Mouse (Mus musculus): ENCODE results near the gene Slc5a10.
A peak's percentile ranks its signal among the peaks of the same experiment; 100 is the strongest.

Gene Slc5a10

DNA sequence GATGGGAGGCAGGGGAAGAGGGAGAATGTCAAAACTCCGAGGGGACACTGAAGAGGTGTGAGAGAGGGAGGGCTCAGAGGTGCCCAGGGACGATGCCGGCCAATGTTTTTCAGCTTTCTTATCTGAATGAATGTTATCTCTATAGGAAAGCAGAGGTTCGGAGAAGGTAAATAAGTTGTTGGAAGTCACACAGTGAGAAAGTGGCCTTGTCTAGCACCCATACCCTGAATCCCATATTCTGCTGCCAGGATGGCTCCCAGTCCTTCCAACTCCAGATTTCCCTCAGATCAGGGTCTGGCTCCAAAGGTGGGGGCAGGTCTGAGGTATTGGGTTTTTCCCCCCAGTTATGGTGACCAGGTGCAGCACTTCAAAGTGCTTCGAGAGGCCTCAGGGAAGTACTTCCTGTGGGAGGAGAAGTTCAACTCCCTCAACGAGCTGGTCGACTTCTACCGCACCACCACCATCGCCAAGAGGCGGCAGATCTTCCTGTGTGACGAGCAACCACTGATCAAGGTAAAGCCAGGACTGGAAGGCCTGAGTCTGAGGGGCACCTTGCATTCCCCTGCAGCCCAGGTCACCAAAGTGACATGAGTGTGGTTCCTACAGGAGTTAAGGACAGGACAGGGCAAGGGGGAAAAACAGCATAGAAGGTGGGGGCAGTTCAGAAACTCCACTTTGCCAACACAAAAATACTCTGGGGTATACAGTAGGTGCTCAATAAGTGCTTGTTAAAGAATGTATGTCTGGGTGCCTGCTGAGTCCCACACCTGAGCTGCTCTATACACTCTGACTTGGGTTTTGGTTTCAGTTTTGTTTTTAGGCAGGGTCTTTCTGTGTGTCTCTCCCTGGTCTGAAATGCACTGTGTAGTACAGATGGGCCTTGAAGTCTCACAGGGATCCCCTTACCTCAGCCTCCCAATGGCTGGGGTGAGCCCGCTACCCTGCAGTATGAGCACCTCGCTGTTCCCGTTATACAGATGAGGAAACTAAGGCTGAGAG lies 50.8 kb downstream of the Slc5a10 start:
- DNase-seq (ENCODE audit: low spot score in 2 of 2) = peak; percentile 45 to 50

DNA sequence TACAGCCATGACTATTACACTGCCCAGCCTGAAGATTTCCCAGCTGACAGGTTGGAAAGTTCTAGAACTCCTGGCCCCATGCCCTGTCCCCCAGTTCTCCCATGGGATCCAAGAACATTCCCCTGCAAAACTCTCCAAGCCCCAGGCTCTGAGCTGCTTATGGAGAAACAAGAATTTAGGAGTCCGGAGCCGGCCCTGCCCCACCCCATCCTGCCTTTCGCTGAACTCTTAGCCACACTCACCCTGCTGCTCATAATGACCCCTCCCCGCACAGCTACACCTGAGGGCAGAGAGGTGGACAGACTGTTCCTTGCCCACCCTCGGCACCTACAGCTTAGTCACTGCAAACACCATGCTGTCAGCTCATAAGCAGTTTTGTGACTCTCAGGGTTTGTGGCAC lies 52.8 kb downstream of the Slc5a10 start:
- DNase-seq (ENCODE audit: low spot score in 2 of 2) = no peak

DNA sequence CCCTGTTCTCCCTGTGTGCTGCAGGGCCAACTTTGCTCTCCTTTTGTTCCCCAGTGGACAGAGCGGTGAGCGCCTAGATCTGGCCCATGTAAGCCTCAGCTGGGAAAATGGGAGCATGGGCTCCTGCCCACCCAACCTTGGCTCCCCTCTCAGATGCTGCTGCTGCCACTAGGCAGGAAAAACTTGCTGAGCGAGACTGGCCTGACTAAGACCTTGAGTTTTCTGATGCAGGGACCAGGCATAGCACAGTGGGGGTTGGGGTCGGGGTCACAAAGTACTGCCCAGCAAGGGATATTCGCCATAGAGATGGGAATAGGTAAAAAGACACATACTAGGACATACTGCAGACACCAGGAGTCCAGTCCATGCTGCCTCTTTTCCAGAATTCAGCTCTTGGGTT lies 53.4 kb downstream of the Slc5a10 start:
- no peak for DNase-seq (ENCODE audit: low spot score in 2 of 2)

DNA sequence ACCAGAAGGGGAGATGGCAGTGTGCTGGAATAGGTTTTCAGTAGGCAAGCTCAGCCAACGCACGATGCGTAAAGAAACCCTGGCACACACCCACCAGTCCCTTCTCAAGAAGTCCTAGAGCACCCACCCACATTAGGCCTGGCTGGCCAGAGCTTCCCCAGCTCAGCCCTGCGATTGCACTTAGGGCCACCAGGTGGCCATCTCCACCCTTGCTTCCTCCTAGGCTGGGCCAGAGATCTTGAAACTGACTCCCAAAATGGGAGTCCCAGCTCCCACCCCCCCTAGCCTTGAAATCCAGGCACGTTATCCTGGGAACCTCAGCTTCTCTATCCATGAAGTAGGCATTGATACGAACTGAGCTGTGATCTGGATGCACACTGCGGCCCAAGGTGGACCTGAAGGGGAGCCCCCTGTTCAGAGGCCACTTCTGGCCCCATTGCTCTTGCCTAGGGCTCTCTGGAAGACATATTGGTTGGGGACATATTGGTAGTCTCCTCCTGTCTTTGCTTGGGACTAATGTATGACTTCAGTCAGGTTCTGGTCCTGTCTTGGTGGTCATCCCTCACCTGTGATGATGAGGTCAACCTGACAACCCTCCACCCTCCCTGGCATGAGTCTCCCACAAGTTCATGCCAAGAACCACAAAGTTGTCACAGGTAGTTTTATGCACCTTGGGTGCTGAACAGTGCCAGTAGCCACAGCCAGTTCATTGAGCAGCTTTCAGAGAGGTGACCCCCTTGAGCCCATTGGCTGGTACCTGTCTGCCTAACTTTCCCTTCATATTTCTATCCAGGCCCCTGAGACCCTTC lies 54.4 kb downstream of the Slc5a10 start:
- no peak for DNase-seq (ENCODE audit: low spot score in 2 of 2)

DNA sequence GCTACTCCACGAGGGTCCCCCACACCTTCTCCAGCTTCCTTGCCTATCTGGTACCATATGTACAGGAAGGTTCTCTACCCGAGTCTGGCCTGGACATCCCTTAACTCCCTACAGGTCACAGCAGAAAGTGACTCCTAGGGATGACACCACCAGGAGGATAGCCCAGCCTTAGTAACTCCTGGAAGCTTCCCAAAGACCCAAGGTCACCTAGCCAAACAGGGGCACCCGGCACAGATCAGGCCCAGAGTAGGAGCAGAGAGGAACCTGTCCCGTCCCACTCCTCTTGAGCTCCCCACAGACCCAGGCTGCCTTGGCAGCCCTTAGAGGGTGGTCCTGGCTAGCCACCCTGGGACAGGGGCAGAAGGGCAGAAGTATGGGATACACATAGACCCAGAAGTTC lies 55.2 kb downstream of the Slc5a10 start:
- no peak for DNase-seq (ENCODE audit: low spot score in 2 of 2)

DNA sequence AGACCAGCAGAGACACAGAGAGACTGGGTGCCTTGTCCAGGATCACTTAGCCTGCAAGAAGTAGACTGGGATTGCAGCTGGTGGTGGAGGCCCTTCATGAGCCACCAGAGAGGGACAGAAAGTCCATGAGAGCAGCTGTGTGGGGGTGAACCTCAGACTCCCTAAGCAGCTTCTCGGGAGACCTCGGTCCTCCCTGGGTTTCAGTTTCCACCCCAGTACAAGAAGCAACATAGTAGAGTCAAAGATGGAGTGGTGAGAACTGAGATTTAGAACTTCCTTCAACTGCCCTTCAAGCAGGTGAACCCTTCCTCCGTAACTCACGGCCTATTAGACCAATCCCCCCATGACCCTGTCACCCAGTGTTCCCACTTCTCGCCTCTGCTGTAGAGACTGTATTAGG lies 58.4 kb downstream of the Slc5a10 start:
- no peak for DNase-seq (ENCODE audit: low spot score in 2 of 2)

DNA sequence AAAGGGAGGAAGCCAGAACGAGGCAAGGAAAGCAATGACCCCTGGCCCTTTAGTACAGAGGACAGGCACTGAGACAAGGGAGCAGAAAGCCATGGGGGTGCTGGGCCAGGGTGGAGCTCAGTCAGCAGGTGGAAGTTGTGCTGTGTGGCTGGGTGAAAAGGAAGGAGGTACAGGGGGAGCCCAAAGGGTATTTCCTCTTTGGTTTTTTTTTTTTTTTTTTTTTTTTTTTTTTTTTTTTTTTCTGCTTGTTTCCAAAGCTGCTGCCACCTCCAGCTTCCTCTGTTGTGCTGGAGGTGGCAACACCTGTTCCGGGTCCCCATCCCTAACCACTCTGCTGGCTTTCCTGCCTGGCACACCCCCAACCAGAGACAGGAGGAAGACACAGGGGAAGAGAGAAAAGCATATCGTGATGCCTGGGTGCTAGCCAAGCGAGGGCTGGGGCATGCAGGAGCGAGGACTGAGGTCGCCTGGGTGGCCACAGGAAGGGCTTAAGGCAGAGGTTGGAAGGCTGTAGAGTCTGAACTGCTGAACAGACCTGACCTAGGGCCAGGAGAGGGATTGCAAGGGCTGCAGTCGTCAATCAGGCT lies 59.7 kb downstream of the Slc5a10 start:
- peak in 1 of 2 experiments; percentile 50 for DNase-seq (ENCODE audit: low spot score in 2 of 2)

DNA sequence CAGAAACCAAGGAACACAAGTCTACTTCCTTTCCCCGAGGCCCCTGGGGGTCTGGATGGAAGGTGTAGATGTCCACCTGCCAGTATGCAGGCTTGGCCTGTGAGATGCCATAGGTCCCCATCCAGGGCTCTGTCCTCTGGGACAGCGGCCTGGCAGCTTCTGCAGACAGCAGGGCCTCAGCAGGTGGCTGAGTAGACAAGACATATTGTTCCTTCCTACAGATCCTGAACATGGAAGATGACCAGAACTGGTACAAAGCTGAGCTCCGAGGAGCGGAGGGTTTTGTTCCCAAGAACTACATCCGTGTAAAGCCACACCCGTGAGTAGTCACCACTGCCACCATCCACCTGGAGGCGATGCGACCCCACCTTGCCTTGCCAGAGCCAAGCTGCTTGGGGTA lies 60.6 kb downstream of the Slc5a10 start:
- DNase-seq (ENCODE audit: low spot score in 2 of 2) = no peak

DNA sequence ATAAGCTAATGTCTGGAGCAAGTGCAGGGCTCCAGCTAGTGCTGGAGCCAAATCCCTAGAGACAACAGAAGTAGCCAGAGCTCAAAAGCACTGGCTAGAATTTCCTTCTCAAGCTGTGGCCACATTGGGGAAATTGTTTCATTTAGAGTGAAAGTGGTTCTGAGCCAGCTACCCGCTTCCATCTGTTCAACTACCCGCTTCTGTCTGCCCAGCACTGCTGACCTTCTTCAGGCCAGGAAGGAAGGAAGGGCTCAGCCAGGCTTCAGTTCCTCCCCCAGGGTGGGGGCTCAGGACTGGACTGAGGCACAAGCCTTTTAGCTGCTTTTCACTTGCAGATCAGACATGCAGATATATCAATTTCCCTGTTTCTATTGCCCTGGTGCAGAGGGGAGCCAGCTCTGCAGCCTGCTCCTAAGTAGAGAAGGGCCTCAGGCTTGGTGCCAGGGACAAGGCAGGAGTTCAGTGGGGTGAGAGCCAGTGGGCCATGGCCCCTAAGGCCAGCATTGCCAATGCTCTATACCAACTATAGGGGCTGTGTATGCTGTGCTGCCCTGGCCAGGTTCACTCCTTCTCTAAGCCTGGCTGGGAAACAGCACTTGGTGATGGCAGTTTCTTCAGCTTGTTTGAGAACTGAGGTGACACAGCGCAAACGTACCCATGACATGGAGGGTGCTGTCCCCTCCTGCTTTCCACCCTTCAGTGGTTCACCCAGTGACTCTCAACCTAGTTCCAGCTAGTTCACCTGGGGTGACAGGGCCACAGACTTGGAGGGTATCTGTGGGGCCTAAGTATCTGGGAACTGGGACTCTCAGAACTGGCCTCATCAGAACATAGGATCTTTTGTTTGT lies 61.4 kb downstream of the Slc5a10 start:
- DNase-seq (ENCODE audit: low spot score in 2 of 2) = no peak

DNA sequence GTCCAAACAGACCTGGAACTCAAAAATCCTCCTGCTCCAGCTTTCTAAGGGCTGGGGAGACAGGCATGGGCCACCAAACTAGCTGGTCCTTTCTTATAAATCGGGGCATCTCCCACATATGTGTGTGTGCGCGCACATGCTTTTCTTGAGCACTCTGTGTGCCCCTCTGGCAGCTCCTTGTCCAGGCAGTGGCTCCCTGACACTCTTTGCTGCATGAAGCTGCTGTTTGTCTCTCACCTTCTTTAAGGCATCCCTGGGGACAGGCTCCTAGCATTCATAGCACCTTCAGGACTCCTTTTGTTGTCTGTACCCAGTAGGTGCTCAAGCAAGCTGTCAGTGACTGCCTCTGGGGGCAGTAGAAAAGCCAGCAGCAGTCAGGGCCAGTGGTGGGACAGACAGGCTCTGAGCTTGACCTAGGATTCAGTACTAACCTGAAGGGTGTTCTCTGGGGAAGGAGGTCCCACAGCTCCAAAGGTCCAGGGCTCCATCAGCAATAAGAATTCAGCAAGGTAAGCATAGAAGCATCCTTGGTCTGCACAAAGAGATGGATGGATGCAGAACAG lies 62.2 kb downstream of the Slc5a10 start:
- DNase-seq (ENCODE audit: low spot score in 2 of 2) = no peak

DNA sequence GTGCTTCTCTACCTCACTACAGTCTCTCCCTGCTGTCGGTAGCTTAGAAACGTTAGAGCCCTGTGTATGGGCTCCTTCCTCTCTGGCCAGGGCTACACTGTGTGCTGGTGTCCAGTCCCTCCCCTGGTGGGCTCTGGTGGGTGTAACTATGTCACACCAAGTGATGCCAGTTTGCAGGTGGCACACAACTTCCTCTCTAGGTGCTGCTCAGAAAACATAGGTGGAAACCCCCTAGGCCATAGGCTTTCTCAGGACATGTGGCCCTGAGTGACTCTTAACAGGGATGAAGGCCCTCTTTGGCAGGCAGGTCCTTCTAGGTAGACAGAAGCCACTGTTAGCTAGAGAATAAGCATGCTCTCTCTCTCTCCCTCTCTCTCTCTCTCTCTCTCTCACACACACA lies 63.2 kb downstream of the Slc5a10 start:
- no peak for DNase-seq (ENCODE audit: low spot score in 2 of 2)

DNA sequence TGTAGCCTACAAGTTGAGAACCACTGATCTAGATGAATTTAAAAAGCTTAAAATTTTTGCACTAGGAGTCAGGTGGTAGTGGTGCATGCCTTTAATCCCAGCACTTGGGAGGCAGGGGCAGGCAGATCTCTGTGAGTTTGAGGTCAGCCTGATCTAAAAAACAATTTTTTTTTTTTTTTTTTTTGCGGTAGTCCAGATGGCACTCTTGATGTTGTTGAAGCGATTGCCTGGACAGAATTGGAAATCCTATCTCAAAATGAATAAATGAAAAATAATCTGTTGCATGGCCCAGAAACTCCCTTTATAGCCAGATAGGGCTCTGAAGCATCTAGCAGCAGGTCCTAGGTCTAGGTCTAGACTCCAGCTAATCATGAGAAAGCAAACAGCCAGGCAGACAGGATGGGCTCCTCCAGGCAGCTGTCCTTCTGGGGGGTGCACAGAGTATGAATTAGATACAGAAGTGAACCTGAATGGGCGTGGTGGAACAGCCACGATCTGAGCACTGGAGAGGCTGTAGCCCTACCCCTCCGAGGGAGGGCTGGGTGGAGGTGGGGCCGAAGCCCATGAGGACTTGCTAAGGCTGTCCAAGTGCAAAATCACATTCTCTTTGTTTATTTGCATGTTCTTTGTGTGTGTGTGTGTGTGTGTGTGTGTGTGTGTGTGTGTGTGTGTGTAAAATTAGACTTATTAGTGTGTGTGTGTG lies 64.3 kb downstream of the Slc5a10 start:
- no peak for DNase-seq (ENCODE audit: low spot score in 2 of 2)

DNA sequence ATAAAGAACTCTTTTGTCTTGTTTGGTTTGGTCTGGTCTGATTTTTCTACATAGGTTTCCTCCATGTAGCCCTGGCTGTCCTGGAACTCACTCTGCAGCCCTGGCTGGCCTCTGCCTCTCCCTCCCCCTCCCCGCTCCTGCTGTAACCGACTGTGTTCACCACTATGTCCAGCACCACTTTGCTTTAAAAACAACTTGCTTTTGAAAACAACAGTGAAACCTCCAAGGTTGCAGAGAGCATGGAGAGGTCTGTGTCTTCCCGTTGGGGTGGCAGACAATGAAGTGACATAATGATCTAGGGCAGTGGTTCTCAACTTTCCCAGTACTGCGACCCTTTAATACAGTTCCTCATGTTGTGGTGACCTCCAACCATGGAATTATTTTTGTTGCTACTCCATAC lies 65.0 kb downstream of the Slc5a10 start:
- DNase-seq (ENCODE audit: low spot score in 2 of 2) = no peak

DNA sequence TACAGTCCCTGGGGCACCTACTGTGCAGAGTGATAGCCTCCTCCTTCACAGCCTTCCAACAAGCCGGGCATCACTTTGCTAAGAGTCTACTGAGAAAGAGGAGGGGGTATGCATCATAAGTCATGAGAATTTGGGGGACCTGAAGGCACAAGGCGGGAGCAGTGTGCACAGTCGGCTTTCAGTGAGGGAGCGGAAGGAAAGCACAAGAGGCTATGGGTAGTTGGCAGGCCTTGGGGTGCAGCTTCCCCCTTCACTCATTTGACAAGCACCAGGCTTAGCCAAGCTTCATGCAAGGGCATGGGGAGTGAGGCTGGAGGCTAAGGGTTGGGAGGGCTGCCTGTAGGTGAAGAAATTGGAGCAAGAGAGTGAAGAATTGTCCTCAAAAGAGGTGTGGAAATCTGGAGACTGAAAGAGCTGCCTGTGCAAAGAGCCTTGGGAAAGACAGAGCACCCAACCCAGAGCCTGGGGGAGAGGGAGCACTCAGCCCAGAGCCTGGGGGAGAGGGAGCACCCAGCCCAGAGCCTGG lies 65.8 kb downstream of the Slc5a10 start:
- DNase-seq (ENCODE audit: low spot score in 2 of 2) = no peak

DNA sequence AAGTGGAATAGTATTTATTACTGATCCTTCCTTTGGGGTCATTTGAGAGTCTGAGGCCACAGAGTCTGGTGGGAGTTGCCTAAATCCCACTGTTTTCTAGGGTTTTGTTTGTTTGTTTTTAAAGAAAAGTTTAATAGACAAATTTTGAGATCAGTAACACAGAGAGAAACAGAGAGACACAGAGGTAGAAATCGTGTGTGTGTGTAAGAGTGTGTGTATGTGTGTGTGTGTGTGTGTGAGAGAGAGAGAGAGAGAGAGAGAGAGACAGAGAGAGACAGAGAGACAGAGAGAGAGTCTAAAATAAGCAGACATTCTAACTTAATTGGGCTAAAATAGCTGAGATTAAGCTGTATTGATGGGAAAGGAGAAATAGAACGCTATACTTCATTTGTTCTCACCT lies 67.1 kb downstream of the Slc5a10 start:
- DNase-seq (ENCODE audit: low spot score in 2 of 2) = no peak

DNA sequence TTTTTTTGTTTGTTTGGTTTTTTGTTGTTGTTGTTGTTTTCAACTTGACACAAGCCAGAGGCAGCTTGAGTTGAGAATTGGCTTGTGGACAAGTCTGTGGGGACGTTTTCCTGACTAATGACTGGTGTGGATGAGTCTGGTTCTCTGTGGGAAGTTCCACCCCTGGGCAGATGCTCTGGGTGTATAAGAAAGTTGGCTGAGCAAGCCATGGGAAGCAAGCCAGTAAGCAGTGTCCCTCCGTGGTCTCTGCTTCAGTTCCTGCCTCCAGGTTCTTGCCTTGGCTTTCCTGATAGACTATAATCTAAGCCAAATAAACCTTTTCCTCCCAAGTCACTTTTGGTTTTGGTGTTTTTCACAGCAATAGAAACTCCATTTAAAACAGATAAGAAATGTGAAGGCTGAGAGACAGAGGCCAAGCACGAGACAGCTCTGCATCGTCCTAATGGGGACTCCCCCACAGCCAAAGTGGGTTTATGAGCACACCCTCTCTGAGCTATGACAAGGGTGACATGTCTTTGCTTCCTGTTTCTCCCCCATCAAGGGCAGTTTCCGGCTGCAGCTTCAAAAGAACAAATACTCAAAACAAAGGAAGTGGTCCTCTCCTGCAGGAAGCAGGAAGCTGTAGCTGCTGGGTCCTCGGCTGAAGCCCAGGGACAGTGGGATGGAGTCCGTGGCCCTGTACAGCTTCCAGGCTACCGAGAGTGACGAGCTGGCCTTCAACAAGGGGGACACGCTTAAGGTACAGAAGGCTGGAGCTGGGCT lies 67.8 kb downstream of the Slc5a10 start, which contains the start of gene Grap:
Gene Grap (plus strand): TSS at position 580 of the 762 bp plus-strand sequence.
- peak; percentile 71 to 74 for DNase-seq (ENCODE audit: low spot score in 2 of 2)

DNA sequence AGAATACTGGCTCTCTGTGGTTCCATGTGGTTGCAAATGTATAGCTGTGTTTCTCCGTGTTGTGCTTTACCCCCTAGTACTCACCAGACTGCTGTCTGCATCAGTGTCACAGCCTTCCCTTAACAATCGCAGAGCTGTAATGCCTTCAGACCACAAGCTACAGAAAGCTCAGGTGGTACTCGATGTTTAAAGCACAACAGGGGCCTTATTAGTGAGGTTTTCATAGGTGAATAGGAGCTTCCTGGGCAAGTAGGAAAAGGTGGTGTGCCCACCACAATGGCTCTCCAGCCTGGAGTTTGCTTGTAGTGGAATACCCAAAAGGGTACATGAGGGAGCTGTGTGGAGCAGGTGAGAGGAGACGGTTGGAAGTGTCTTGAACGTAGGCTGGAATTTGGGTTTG lies 68.4 kb downstream of the Slc5a10 start:
- DNase-seq (ENCODE audit: low spot score in 2 of 2) = no peak

DNA sequence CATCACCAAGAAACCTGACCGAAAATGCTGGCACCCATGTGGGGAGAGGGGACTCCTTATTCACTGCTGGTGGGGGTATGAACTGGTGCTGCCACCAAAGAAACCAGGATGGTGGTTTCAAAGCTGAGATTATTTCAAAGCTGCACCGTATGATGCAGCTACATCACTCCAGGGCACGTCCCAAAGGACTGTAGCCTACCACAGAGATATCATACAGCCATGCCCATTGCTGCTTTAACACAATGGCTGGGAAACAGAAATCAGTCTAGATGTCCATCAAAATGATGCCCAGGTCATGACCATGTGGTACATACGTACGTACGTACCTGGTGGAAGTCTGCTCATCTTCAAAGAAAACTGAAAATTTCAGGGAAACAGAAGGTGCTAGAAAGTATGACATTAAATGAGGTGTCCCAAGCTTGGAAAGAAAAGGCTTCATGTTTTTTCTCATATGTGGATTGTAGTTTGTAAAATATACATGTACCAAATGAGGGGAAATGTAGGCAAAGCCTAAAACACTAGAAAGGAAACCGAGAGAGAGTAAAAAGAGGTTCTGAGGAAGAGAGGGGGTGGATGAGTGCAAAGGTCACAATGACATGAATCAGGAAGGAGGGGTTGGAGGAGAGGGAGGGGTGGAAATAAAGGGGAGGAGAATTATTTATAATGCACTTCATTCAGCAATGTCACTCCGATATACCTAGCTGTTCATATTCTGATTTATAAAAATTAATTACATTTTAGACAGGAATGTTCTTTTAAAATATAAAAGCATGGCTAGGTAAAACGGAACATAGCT lies 70.0 kb downstream of the Slc5a10 start:
- no peak for DNase-seq (ENCODE audit: low spot score in 2 of 2)

DNA sequence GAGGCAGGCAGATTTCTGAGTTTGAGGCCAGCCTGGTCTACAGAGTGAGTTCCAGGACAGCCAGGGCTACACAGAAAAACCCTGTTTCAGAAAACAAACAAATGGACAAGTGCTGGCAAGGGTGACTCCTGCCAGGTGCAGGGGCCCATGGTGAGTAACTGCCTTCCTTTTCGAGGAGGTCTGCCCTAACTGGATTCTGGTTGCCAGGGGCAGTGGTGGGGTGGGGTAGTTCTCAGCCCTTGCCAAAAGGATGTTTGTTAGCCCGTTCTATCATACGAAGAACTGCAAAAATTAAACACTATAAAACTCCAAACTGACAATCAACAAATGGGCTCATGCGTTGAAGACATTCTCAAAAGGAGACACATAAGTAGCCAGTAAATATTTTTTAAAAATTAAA lies 71.0 kb downstream of the Slc5a10 start:
- no peak for DNase-seq (ENCODE audit: low spot score in 2 of 2)

All from thymus, postnatal 10 days (tissue).